Mouse (Mus musculus) thymus, adult 2 months (tissue): ENCODE measurements at regions not wholly inside any gene's neighbourhood (a gene's known extent, or its start where the extent isn't known, plus 50 kb on each side); places are given as distances from the start of the nearest gene placed in this dataset.

Experiments used
- CTCF ChIP-seq: fragments of 200-500 bp; IDR thresholded peaks from 2 replicates; pipeline ENCODE4 v1.5.1; 2012; ENCODE audit warnings: mild to moderate bottlenecking, control low read depth, low read length, moderate library complexity, borderline replicate concordance; ENCODE audit not compliant: control insufficient read depth, poor library complexity, insufficient read depth; ENCODE audit errors: extremely low read depth
- POLR2A ChIP-seq: fragments of 200-500 bp; IDR thresholded peaks from 2 replicates; pipeline ENCODE4 v1.6.1; 2012; ENCODE audit warnings: mild to moderate bottlenecking, low read length, control low read depth, moderate library complexity; ENCODE audit not compliant: control insufficient read depth, poor library complexity, insufficient read depth; ENCODE audit errors: extremely low read depth

GRCm38 (mm10) chr3:121873572-121873971, 58.5 kb upstream of the Abcd3 start:
- TF ChIP-seq CTCF (no peak), POLR2A (no peak)
